Mouse (Mus musculus) layer of hippocampus, postnatal 36 days (tissue): ENCODE data around the gene Fcrlb. TPM values are rescaled to one million over a fixed set of nuclear protein-coding genes. Genes with fewer than 3 reads are reported as not detected.
A peak's percentile ranks its signal among the peaks of the same experiment; 100 is the strongest.

Experiments used
- DNase-seq, 2 experiments: peaks; one replicate each; pipeline ENCODE4 v3.0.0; 2022
- total RNA-seq, 2 experiments: library from RNA; stranded (reverse); gene quantifications; 2 replicates each; pipeline ENCODE4 v1.2.3; 2021

The Fcrlb gene
- total RNA-seq, 2 experiments from 2014 or later: 0.45 to 0.58 TPM

GRCm38 (mm10) chr1:170907456-170908191 lies 5.1 kb downstream of the Fcrlb start:
- DNase-seq: peak; percentile 21 to 26

GRCm38 (mm10) chr1:170907111-170907455 lies 5.7 kb downstream of the Fcrlb start:
- no peak for DNase-seq

DNA sequence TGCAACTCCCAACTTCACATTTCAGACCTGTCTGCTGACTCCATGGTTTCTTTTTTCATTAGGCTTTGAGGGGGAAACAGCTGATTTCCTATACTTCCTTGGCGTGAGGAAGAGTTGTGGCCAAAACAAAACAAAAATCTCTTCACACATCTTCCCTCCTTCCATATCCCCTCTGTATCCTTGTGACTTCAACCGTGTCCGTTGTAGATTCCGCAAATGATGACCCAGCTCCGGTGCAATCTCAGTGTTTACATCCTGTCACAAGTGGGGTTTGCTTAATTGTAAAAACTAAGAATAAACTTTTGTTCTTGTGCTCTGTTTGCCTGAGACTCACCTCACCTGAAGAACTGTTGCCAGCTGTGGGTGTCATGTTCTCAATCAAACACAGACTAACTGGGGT lies 9.3 kb downstream of the Fcrlb start:
- DNase-seq: no peak

DNA sequence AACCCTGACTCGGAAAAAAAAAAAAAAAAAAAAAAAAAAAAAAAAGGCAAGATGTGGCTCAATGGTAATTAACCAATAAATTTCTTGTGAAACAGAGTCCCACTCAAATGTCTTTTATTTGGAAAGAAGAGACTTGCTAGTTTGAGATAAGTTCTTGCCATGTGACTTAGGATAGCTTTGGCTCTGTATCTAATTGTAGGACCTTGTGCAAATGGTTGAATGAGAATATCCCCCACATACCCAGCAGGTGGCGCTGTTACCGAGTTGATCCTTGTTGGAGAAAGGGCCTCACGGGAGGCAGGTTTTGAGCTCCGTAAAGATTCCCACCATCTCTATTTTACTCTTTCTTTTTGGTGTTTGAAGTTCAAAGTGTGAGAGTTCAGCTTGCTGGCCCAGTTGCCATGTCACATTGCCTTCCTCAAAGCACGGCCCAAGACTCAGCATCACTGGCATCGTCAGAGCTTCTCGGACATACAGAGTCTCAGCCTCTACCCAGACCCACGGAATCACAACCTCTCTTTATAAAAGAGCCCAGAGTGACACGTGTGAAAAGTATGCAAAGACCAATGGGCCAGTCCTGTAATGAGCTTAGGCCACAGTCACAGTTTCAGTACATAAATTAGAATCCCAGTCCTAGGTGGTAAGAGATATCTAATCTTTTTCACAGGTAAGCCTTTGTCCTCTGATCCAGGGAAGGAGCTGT lies 11.1 kb downstream of the Fcrlb start:
- peak; percentile 75 to 83 for DNase-seq

DNA sequence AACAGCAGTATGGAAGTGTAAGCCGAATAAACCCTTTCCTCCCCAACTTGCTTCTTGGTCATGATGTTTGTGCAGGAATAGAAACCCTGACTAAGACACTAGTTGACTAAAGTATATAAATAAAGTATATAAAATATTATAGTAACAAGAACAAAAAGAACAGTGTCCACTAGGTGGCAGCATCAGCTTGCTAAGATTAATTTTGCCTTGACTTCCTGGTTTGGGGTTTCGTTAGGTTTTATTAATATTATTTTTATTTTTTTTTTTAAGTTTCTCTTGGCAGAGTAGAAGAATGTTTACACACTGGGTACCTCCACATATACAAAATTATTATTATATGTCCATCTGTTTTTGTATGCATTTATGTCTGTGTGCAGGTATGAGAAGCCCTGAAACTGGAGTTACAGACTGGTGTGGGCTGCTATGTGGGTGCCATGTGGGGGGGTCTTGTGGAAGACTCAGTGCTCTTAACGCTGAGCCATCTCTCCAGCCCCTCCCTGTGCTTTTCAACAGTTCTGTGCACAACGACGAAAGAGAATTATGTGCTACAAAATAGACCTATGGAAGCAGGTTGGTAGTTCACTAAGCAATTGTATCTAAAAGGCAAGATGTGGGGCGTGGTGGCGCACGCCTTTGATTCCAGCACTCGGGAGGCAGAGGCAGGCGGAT lies 11.8 kb downstream of the Fcrlb start:
- DNase-seq: no peak

- no peak for DNase-seq
Observed at GRCm38 (mm10) chr1:170898413-170899075, 14.2 kb downstream of the Fcrlb start.

DNA sequence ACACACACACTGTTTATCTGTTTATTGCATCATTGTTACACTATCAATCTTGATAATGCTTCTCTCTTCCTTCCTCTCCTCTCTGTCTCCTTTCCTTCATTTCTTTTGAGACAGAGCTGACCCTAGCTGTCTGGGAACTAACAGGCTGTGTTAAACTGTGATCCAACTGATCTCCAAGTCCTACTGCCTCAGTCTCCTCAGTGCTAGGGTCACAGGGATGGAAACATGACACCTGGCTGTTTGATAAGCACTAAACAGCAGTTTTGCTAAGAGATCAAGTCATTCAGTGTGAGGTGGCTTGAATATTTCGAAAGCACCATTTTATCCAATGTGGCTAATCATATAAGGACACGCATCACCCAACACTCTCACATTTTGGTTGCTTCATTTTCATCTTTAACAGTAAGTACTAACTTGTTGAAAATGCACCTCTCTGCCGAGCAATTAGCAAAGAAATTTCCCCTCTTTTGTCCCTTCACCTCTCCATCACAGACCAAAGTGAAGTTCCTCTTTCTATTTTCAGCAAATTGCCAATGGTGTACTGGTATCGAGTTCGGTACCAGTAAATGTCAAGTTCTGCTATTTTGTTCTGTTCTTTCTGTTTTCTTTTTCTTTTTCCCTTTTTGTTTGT lies 16.0 kb downstream of the Fcrlb start:
- no peak for DNase-seq

DNA sequence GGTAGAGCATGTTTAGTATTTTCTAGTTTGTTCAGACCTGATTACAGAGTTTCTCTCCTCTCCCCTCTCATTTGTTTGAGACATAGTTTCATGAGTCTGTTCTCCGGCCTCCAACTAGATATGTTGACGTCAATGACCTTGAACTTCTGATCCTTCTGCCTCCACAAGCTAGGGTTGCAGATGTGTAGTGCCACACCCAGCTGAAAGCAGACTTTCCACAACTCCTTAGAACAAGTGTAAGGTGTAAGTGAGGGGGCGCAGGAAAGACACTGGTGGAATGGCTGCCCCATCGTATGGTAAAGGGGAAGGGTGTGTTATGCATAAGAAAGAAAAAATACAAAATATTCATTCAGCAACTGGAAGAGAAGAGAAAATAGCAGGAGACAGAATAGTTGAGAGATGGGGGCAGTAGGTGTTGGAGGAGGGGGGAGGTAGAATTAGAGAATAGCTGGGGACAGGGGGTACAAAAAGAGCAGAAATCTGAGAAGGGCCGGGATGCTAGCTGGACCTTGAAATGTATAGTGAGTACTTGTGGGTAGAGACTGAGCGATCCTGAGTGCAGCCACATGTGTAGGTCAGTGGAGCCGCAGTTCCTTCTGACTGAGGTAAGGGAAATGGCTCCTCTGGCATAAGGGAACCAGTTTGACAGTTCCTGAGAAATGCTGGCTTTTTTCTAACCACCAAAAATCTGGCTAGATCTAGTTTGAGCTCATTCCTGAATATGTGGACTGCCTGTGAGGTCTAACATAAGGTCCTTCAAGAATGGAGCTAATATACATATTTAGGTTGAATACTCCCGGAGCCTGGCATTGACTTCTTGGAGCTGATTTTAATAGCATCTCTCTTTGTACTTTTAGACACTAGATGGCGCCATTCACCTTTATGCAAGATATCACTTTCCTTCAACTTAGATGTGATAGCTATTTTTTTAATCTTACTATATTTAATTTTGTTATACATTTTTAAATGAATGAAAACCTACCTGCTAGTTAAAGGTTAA lies 17.8 kb downstream of the Fcrlb start:
- DNase-seq: no peak

DNA sequence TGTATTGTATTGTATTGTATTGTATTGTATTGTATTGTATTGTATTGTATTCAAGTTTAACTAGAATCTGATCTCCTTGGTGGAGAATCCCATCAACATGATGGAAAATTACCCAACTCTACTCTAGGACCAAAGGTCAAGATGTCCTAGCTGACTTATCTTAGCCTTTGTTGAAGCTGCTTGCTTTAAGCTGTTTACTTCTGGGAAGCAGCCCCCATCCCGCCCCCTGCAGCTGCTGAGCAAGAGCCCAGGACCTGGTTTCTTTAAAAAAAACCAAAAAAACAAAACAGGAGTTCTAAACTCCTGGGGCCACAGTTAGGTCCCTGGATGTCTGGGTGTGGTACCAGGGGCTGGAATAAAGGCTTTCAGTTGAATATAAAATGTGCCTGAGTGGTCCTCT lies 20.5 kb downstream of the Fcrlb start:
- no peak for DNase-seq

DNA sequence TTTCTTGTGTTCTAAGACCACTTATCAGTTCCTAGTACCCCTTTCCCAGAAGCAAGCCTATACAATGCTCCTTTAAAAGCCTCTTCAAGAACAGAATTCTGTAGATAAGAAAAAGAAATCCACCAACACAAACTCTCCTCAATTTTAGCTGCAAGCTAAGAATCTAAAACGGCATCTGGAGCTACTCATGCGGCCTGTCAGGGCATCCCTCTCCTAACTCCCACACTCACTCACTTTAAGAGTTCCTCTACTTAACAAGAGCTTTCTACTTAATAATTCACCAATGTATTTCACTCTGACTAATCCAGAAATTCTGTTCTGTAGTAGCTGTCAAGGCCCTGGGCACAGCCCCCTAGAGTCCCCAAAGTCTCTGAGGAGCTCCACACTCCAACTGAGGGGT lies 21.1 kb downstream of the Fcrlb start:
- no peak for DNase-seq

GRCm38 (mm10) chr1:170889310-170889709 lies 23.4 kb downstream of the Fcrlb start:
- DNase-seq: no peak

GRCm38 (mm10) chr1:170886044-170886458 lies 26.7 kb downstream of the Fcrlb start:
- DNase-seq: no peak

DNA sequence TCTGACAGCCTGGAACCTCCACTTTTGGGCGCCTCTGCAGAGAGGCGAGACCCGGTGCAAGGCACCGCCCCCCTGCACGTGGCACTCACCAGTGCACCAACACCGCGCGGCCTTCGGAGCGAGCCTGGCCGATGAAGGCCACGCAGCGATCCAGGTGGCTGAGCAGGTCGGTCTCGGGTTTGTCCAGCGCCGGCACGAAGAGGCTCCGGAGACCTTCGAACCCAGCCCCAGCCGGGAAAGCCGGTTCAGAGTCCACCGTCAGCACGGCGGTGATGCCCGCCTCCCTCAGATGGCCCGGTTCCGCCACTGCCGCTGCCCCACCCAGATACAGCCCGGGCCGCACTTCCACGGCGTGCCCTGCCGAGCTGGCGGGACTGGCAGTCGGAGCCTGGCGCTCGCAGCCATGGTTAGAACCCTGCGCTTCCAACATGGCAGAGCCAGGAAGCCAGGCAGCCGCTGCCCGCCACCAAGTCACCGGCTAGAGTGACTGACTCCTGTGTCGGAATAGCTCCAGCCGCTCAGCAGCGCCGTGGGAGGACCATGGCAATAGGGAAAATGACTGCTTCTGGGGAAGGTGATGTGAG lies 27.7 kb downstream of the Fcrlb start, which contains the start of the genes Gm26620 and Dusp12:
Gm26620 (plus strand) TSS at position 88 of the 584 bp plus-strand sequence.
Dusp12 (minus strand) TSS at position 563 of the 584 bp plus-strand sequence.
- DNase-seq: peak; percentile 86 to 88

GRCm38 (mm10) chr1:170884390-170884789 lies 28.4 kb downstream of the Fcrlb start:
- no peak for DNase-seq

GRCm38 (mm10) chr1:170882915-170883485 lies 29.7 kb downstream of the Fcrlb start:
- no peak for DNase-seq

DNA sequence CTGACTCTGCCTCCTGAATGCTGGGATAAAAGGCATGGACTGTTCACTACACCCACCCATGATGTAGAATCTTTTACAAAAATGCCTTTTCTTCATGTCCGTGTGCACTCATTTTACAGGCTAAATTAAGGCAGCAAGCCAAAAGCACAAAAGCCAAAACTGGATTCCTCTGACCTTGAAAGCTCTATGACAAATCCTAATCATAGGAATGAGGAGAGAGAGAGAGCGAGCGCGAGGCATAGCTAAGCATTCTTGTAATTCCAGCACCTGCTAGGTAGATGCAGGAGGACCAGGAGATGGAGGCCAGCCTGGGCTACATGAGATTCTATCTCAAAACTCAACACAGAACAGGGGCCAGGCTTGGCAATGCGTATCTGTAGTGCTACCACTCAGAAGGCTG lies 35.8 kb downstream of the Fcrlb start:
- no peak for DNase-seq

- no peak for DNase-seq
Observed at GRCm38 (mm10) chr1:170875676-170876075, 37.1 kb downstream of the Fcrlb start.

- DNase-seq: no peak
Observed at GRCm38 (mm10) chr1:170871961-170872360, 40.8 kb downstream of the Fcrlb start.

DNA sequence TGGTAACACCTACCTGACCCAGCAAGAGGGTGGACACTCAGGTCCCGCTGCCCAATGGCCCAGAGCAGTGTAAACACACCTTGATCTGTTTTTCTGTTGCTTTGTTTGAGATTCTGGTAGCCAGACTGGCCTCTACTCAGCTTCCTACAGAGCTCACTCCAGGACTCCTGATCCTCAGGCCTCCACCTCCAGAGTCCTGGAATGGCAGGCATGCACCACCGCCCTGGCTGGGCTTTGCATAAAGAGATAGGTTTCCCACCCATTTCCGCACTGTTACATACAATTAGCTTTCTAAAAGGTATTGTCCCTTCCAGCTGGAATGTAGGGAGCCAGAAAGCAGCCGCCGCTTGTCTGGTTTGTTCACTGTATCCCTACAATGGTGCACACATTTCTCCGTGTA lies 41.3 kb downstream of the Fcrlb start:
- no peak for DNase-seq

DNA sequence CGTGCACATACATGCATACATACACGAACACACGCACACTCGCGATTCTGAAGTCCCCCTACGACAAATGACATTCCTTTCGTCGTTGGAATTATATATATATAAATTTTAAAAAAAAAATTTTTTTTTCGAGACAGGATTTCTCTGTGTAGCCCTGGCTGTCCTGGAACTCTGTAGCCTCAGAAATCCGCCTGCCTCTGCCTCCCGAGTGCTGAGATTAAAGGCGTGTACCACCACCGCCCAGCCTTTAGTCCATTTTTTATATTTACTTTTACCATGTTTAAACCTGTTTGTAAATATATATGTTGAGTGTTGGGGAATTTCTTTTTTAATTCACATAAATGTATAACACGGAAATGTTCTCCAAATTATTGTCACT lies 43.8 kb downstream of the Fcrlb start:
- no peak for DNase-seq
